Mouse (Mus musculus): ENCODE results near the gene Gpr25. TPM values are rescaled to one million over a fixed set of nuclear protein-coding genes. Genes with fewer than 3 reads are reported as not detected.

The Gpr25 gene
- polyA plus RNA-seq, 1 experiment, result 0.55 TPM

- Histone ChIP-seq H3K27ac (ENCODE audit: insufficient read depth, low read depth, low read length) (no peak overlapping the region), H3K4me3 (ENCODE audit: low read depth, low read length) (no peak overlapping the region), H3K36me3 (ENCODE audit: control insufficient read depth, insufficient read depth, low read length) (no peaks in the 10 kb centered on the region), H3K4me1 (ENCODE audit: control insufficient read depth, insufficient read depth, insufficient read length, low read length) (peaks cover under 1% of the 10 kb centered on the region), H3K27me3 (ENCODE audit: control insufficient read depth, insufficient read depth, low read length) (peaks cover 19% of the 10 kb centered on the region)
- TF ChIP-seq CTCF (IDR thresholded peaks at IDR 0.05; ENCODE audit: extremely low read depth, insufficient read length, insufficient replicate concordance, low read depth, low read length) (no peak), POLR2A (IDR thresholded peaks at IDR 0.05; ENCODE audit: low read depth, low read length) (no peak)
- WGBS, result 78% methylated on average over 10 of the region's 10 CpGs
These were observed 6.1 kb downstream of the Gpr25 start for GRCm38 (mm10) chr1:136254503-136255065.

- peaks cover 11% of the 10 kb centered on the region for H3K27me3 ChIP-seq (ENCODE audit: control insufficient read depth, insufficient read depth, low read length)
- no peak overlapping the region for H3K4me3 ChIP-seq (ENCODE audit: low read depth, low read length)
- no peaks in the 10 kb centered on the region for H3K36me3 ChIP-seq (ENCODE audit: control insufficient read depth, insufficient read depth, low read length)
- WGBS, result 18% methylated on average over 2 of the region's 2 CpGs
- TF ChIP-seq POLR2A (IDR thresholded peaks at IDR 0.05; ENCODE audit: low read depth, low read length), result no peak
- TF ChIP-seq CTCF (IDR thresholded peaks at IDR 0.05; ENCODE audit: extremely low read depth, insufficient read length, insufficient replicate concordance, low read depth, low read length), result no peak
- H3K4me1 ChIP-seq (ENCODE audit: control insufficient read depth, insufficient read depth, insufficient read length, low read length), result no peaks in the 10 kb centered on the region
- no peak overlapping the region for H3K27ac ChIP-seq (ENCODE audit: insufficient read depth, low read depth, low read length)
These were observed 7.2 kb downstream of the Gpr25 start for GRCm38 (mm10) chr1:136253472-136253871.

GRCm38 (mm10) chr1:136249662-136250061 is 11.0 kb downstream of the Gpr25 start:
- no peak for TF ChIP-seq CTCF (IDR thresholded peaks at IDR 0.05; ENCODE audit: extremely low read depth, insufficient read length, insufficient replicate concordance, low read depth, low read length)
- no peak for TF ChIP-seq POLR2A (IDR thresholded peaks at IDR 0.05; ENCODE audit: low read depth, low read length)
- Histone ChIP-seq H3K4me1 (ENCODE audit: control insufficient read depth, insufficient read depth, insufficient read length, low read length) (no peaks in the 10 kb centered on the region), H3K27me3 (ENCODE audit: control insufficient read depth, insufficient read depth, low read length) (no peaks in the 10 kb centered on the region), H3K36me3 (ENCODE audit: control insufficient read depth, insufficient read depth, low read length) (no peaks in the 10 kb centered on the region), H3K4me3 (ENCODE audit: low read depth, low read length) (no peak overlapping the region), H3K27ac (ENCODE audit: insufficient read depth, low read depth, low read length) (no peak overlapping the region)
- WGBS, result 62% methylated on average over 5 of the region's 5 CpGs

- no peak overlapping the region for H3K4me3 ChIP-seq (ENCODE audit: low read depth, low read length)
- no peak overlapping the region for H3K27ac ChIP-seq (ENCODE audit: insufficient read depth, low read depth, low read length)
- no peaks in the 10 kb centered on the region for H3K4me1 ChIP-seq (ENCODE audit: control insufficient read depth, insufficient read depth, insufficient read length, low read length)
- TF ChIP-seq CTCF (IDR thresholded peaks at IDR 0.05; ENCODE audit: extremely low read depth, insufficient read length, insufficient replicate concordance, low read depth, low read length) (no peak), POLR2A (IDR thresholded peaks at IDR 0.05; ENCODE audit: low read depth, low read length) (no peak)
- no peaks in the 10 kb centered on the region for H3K27me3 ChIP-seq (ENCODE audit: control insufficient read depth, insufficient read depth, low read length)
- no peaks in the 10 kb centered on the region for H3K36me3 ChIP-seq (ENCODE audit: control insufficient read depth, insufficient read depth, low read length)
- WGBS, result 84% methylated on average over 5 of the region's 5 CpGs
These were observed 13.3 kb downstream of the Gpr25 start for GRCm38 (mm10) chr1:136247393-136247792.

- H3K36me3 ChIP-seq (ENCODE audit: control insufficient read depth, insufficient read depth, low read length), result no peaks in the 10 kb centered on the region
- TF ChIP-seq POLR2A (IDR thresholded peaks at IDR 0.05; ENCODE audit: low read depth, low read length), result no peak
- TF ChIP-seq CTCF (IDR thresholded peaks at IDR 0.05; ENCODE audit: extremely low read depth, insufficient read length, insufficient replicate concordance, low read depth, low read length), result no peak
- no peak overlapping the region for H3K27ac ChIP-seq (ENCODE audit: insufficient read depth, low read depth, low read length)
- H3K4me1 ChIP-seq (ENCODE audit: control insufficient read depth, insufficient read depth, insufficient read length, low read length), result no peaks in the 10 kb centered on the region
- H3K27me3 ChIP-seq (ENCODE audit: control insufficient read depth, insufficient read depth, low read length), result no peaks in the 10 kb centered on the region
- H3K4me3 ChIP-seq (ENCODE audit: low read depth, low read length), result no peak overlapping the region
- WGBS, result 70% methylated on average over 5 of the region's 5 CpGs
These were observed 16.2 kb downstream of the Gpr25 start for GRCm38 (mm10) chr1:136244469-136244868.

GRCm38 (mm10) chr1:136241801-136242200 is 18.9 kb downstream of the Gpr25 start:
- 90% methylated on average over 7 of the region's 7 CpGs for WGBS
- Histone ChIP-seq H3K27me3 (ENCODE audit: control insufficient read depth, insufficient read depth, low read length) (no peaks in the 10 kb centered on the region), H3K27ac (ENCODE audit: insufficient read depth, low read depth, low read length) (no peak overlapping the region), H3K4me3 (ENCODE audit: low read depth, low read length) (no peak overlapping the region), H3K4me1 (ENCODE audit: control insufficient read depth, insufficient read depth, insufficient read length, low read length) (no peaks in the 10 kb centered on the region; the same call in 1 of the 2 replicates), H3K36me3 (ENCODE audit: control insufficient read depth, insufficient read depth, low read length) (no peaks in the 10 kb centered on the region)
- TF ChIP-seq POLR2A (IDR thresholded peaks at IDR 0.05; ENCODE audit: low read depth, low read length), result no peak
- no peak for TF ChIP-seq CTCF (IDR thresholded peaks at IDR 0.05; ENCODE audit: extremely low read depth, insufficient read length, insufficient replicate concordance, low read depth, low read length)

- Histone ChIP-seq H3K27ac (ENCODE audit: insufficient read depth, low read depth, low read length) (no peak overlapping the region), H3K27me3 (ENCODE audit: control insufficient read depth, insufficient read depth, low read length) (no peaks in the 10 kb centered on the region; the same call in 1 of the 2 replicates), H3K4me1 (ENCODE audit: control insufficient read depth, insufficient read depth, insufficient read length, low read length) (peaks cover 4% of the 10 kb centered on the region), H3K4me3 (ENCODE audit: low read depth, low read length) (no peak overlapping the region), H3K36me3 (ENCODE audit: control insufficient read depth, insufficient read depth, low read length) (no peaks in the 10 kb centered on the region)
- 32% methylated on average over 4 of the region's 4 CpGs for WGBS
- no peak for TF ChIP-seq CTCF (IDR thresholded peaks at IDR 0.05; ENCODE audit: extremely low read depth, insufficient read length, insufficient replicate concordance, low read depth, low read length)
- TF ChIP-seq POLR2A (IDR thresholded peaks at IDR 0.05; ENCODE audit: low read depth, low read length), result no peak
These were observed 22.2 kb downstream of the Gpr25 start for GRCm38 (mm10) chr1:136238495-136238894.
